Mouse (Mus musculus): ENCODE data around the gene Jagn1. TPM values are rescaled to one million over a fixed set of nuclear protein-coding genes. Genes with fewer than 3 reads are reported as not detected.

Gene Jagn1
- total RNA-seq, 2 experiments from 2014 or later, result 50.3 to 53.4 TPM

GRCm38 (mm10) chr6:113431801-113432200 lies 10.6 kb upstream of the Jagn1 start:
- no peak for ATAC-seq (replicated peaks; ENCODE audit: low FRiP score, low TSS enrichment, poor library complexity, severe bottlenecking)

- ATAC-seq (replicated peaks; ENCODE audit: low FRiP score, low TSS enrichment, poor library complexity, severe bottlenecking), result no peak
Measured at GRCm38 (mm10) chr6:113433661-113434060, 8.7 kb upstream of the Jagn1 start.

GRCm38 (mm10) chr6:113434691-113435090 lies 7.7 kb upstream of the Jagn1 start:
- no peak for ATAC-seq (replicated peaks; ENCODE audit: low FRiP score, low TSS enrichment, poor library complexity, severe bottlenecking)

- ATAC-seq (replicated peaks; ENCODE audit: low FRiP score, low TSS enrichment, poor library complexity, severe bottlenecking), result no peak
Measured at GRCm38 (mm10) chr6:113435664-113436205, 6.6 kb upstream of the Jagn1 start, which contains the start of gene Cidec. Gene Cidec (minus strand): TSS chr6:113435760.

DNA sequence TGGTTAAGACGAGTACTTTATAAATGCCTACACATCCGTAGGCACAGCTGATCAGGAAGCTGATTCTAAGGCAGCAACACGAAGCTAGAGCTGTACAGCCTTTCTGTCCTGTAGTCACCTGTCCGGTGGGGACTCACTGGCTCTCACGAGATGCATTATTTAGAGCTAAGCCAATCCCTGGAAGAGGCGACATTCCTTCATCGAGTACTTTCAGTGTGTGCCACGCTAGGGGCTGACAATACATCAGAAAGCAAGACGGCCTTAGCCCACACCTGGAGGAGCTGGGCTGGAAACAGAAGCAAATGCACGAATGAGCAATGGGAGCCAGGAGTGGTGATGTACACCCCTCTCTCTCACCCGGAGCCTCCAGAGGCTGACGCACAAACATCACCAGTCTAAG lies 5.2 kb upstream of the Jagn1 start:
- ATAC-seq (replicated peaks; ENCODE audit: low FRiP score, low TSS enrichment, poor library complexity, severe bottlenecking), result no peak

DNA sequence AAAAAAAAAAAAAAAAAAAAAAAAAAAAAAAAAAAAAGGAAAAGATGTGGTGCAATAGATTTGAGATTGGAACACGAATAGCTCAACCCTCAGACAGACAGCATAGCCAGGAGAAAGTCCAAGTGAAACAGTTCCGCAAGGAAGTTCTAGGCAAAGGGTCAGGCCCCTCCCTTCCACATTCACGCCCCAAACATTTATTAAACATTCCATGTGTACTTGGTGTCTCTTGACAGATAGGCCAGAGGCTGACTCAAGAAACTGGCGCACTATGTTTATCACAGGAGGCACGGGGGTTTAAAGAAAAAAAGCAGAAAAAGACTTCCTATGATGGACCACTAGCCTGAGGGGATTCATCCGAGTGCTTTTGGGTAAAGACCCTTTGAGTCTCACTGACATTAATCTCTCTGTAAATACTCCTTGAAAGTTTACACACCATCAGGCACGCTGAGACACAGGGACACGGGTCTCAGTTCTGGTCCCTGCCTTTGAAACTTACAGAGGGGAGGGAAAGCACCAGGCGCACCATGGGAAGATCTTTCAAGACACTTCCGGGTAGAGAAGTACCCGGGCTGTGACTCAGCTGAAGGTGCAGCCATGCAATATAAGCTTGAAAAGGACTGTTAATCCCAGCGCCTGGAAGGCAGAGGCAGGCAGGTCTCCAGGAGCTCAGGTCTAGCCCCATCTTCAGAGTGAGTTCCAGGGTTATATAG lies 3.5 kb upstream of the Jagn1 start:
- ATAC-seq (replicated peaks; ENCODE audit: low FRiP score, low TSS enrichment, poor library complexity, severe bottlenecking), result no peak

DNA sequence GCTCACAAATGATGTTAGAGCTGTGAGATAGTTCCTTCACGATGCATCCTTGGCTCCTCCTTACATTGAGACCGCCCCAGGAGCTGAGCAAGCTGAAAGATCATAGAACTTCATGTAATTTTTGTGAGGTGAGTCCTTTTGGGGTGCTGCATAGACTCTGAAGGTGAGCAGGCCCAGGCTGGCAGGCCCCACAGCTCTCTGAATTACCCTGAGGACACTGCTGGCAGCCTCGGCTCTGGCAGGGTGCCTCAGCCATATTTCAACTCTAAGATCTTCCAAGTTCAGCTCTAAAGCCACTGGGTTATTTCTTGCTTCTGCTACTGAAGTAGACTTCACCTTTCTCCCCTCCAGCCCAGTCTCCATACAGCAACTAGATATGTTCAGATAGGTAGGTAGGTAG lies 1.7 kb upstream of the Jagn1 start:
- no peak for ATAC-seq (replicated peaks; ENCODE audit: low FRiP score, low TSS enrichment, poor library complexity, severe bottlenecking)

- peak; percentile 72 for ATAC-seq (replicated peaks; ENCODE audit: low FRiP score, low TSS enrichment, poor library complexity, severe bottlenecking)
Measured at GRCm38 (mm10) chr6:113441147-113441680, 1.2 kb upstream of the Jagn1 start.

GRCm38 (mm10) chr6:113442087-113442441 lies 305 bp upstream of the Jagn1 start:
- ATAC-seq (replicated peaks; ENCODE audit: low FRiP score, low TSS enrichment, poor library complexity, severe bottlenecking), result no peak

DNA sequence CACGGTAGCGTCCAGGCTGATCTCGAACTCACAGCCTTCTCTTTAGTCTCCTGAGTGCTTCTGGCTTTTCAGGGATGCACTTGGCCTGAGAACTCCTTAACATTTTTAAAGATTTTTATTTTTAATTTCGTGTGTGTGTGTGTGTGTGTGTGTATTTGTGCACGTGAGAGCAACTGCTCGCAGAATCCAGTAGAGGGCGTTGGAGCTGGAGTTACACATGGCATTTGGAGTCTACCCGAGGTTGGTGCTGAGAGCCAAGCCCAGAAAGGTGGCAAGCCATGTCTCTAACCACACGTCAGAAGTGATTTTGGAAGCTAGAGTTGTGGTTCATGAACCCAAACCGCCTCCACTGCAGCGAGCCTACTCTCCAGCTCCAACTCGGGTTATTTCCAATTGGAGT lies 722 bp downstream of the Jagn1 start:
- peak; percentile 39; the same call in 1 of the 2 replicates for ATAC-seq (replicated peaks; ENCODE audit: low FRiP score, low TSS enrichment, poor library complexity, severe bottlenecking)

GRCm38 (mm10) chr6:113444207-113444965 lies 2.0 kb downstream of the Jagn1 start:
- ATAC-seq (replicated peaks; ENCODE audit: low FRiP score, low TSS enrichment, poor library complexity, severe bottlenecking), result no peak

DNA sequence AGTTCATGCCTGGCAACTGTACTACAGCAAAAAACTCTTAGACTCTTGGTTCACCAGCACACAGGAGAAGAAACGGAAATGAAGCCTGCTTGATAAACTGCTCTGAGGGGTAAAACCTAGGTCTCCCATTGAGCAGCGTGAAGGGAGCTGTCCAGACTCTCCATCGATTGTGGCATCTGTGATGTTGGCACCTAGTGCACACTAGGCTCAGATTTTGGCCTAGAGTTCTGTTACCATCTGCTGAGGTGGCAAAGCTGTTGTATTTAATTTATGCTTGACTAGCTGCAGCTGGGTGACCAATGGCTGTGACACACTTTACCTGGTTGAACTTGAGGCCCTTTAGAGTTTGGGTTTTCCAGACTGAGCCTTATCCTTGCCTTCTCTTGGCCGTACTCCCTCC lies 5.3 kb downstream of the Jagn1 start:
- no peak for ATAC-seq (replicated peaks; ENCODE audit: low FRiP score, low TSS enrichment, poor library complexity, severe bottlenecking)

DNA sequence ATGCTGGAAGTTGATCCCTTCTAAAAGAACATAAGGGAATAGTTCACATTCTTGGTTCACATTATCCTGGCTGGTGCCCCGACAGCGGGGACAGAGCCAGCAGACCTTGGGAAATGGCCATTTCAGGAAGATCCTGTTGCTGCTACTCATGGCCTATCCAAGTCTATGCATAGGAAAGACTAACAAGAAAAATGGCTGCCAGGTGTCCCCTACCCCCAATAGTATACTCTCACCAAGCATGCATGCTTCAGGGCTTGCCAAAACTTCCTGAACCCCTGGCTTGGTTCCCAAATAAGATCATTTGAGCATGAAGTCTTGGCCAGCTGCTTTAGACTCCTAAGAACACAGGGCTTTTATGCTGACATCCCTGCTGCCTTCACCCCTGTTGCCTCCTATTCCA lies 9.5 kb downstream of the Jagn1 start:
- no peak for ATAC-seq (replicated peaks; ENCODE audit: low FRiP score, low TSS enrichment, poor library complexity, severe bottlenecking)

GRCm38 (mm10) chr6:113455007-113455406 lies 12.6 kb downstream of the Jagn1 start:
- no peak for ATAC-seq (replicated peaks; ENCODE audit: low FRiP score, low TSS enrichment, poor library complexity, severe bottlenecking)

- ATAC-seq (replicated peaks; ENCODE audit: low FRiP score, low TSS enrichment, poor library complexity, severe bottlenecking), result no peak
Measured at GRCm38 (mm10) chr6:113457952-113458534, 15.7 kb downstream of the Jagn1 start, which contains the start of gene Il17re. Gene Il17re (plus strand): TSS chr6:113458484.

DNA sequence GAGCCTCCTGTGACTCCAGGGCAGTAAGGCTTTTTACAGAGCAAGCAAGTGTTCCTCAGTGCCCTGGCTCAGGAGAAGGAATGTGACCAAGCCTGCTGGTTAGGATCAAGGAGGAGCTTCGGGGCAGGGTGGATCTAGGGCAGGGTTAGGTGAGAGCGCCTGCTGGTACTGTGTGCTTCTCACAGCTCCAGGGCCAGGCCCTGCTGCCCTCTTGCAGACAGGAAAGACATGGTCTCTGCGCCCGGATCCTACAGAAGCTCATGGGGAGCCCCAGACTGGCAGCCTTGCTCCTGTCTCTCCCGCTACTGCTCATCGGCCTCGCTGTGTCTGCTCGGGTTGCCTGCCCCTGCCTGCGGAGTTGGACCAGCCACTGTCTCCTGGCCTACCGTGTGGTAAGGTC lies 16.3 kb downstream of the Jagn1 start:
- ATAC-seq (replicated peaks; ENCODE audit: low FRiP score, low TSS enrichment, poor library complexity, severe bottlenecking), result no peak

- no peak for ATAC-seq (replicated peaks; ENCODE audit: low FRiP score, low TSS enrichment, poor library complexity, severe bottlenecking)
Measured at GRCm38 (mm10) chr6:113464040-113464439, 21.7 kb downstream of the Jagn1 start.

DNA sequence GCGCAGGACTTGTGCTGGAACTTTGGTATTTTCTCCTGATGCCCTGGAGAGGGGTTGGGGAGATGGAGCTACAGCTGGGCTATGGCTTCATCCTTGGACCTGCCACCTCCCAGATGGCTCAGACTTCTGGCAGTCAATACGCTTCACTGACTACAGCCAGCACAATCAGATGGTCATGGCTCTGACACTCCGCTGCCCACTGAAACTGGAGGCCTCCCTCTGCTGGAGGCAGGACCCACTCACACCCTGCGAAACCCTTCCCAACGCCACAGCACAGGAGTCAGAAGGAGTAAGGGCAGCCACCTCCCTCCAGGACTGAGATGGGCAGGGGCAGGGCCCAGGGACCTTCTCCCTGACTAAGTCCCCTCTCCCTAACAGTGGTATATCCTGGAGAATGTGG lies 23.2 kb downstream of the Jagn1 start:
- 0 out of 2 replicates have a peak, but pooled peaks have one; percentile 20 for ATAC-seq (replicated peaks; ENCODE audit: low FRiP score, low TSS enrichment, poor library complexity, severe bottlenecking)

- ATAC-seq (replicated peaks; ENCODE audit: low FRiP score, low TSS enrichment, poor library complexity, severe bottlenecking), result no peak
Measured at GRCm38 (mm10) chr6:113468512-113468911, 26.1 kb downstream of the Jagn1 start.

DNA sequence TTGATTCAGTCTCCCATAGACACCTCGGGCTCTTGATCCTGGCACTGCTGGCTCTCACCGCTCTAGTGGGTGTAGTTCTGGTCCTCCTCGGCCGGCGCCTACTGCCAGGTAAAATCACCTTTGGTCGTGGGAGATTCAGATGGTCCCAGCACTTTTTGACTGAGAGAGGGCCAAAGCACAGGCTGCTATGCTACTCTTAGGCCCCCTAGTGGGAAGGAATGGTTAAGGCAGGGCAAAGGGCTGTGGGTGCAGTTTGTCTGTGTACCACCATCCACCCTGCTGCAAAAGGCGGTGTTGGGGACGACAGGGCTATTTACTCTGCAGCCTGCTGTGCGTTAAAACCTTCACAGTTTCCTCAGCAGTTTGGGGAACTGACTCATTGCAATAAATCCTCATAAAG lies 26.7 kb downstream of the Jagn1 start:
- peak; percentile 85 for ATAC-seq (replicated peaks; ENCODE audit: low FRiP score, low TSS enrichment, poor library complexity, severe bottlenecking)

All from megakaryocyte-erythroid progenitor cell, adult 5-6 weeks (primary cell).